Mouse (Mus musculus) urinary bladder, postnatal 4 days (tissue): Measurements from ENCODE around the gene Drap1.

Source experiments
- DNase-seq, 2 experiments: peaks; one replicate each; pipeline ENCODE4 v3.0.0; 2021 to 2022; ENCODE audit warnings: low spot score in 2 of 2

Gene Drap1

GRCm38 (mm10) chr19:5383326-5383725 lies 41.5 kb downstream of the Drap1 start:
- DNase-seq: no peak

GRCm38 (mm10) chr19:5377446-5377845 lies 47.3 kb downstream of the Drap1 start:
- DNase-seq: no peak

- no peak for DNase-seq
Observed at GRCm38 (mm10) chr19:5374748-5375147, 50.0 kb downstream of the Drap1 start.

DNA sequence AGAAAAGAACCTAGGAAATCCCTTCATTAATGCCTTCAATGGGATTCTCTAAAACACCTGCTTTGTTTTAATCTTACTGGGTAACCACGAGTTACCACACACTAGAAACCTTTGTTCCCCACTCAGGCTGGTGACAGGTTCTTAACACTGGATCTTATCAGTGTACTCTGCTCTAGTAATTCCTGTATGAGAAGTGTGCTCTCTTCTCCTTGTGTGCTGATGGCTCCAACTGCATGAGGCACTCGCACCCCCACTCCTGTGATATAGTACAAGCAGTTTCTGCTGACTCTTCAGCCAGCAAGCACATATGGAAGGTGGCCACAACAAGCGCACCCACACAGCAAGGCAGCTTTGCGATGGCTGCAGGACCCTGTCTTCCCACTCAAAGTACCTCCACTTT lies 50.6 kb downstream of the Drap1 start:
- no peak for DNase-seq
